Mouse (Mus musculus): ENCODE results near the gene Adgrv1.

Gene Adgrv1

GRCm38 (mm10) chr13:81045345-81045744 lies 587.6 kb downstream of the Adgrv1 start:
- no peak for DNase-seq (ENCODE audit: low spot score in 2 of 2)
